Comparison of ENCODE assay signal across 9 mouse cellular contexts in the genomic region with DNA sequence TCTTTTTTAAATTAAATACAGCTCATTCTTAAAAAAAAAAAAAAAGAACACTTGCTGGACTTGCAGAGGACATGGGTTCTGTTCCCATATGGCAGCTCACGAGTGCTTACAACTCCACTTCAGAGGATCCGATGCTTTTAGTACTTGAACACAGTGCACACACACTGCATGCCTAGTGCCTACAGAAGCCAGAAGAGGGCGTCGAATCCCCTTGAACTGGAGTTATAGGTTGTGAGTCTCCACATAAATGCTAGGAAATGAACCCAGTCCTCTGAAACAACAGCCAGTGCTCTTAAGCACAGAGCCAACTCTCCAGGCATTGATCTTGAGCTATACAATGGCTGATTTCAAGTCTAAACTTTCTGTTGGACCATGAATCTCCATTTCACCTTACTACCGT. TPM values are rescaled to one million over a fixed set of nuclear protein-coding genes. Genes with fewer than 3 reads are reported as not detected.
A peak's percentile ranks its signal among the peaks of the same experiment; 100 is the strongest.
DNase-seq lines count a peak whose midpoint lies in the region; ATAC-seq and TF ChIP-seq lines count a peak whose summit lies in the region.
"Had no signal": no experiment of that assay in that cellular context is flagged by ENCODE, and none has a peak within 500 bp of the region (broad histone marks: within the 10 kb centered on the region; RNA-seq: fewer than 3 reads in every experiment).

No protein-coding gene starts in this region.

- no peak for DNase-seq in heart, postnatal 0 days (ENCODE audit: low spot score)
- no peak for DNase-seq in heart, adult 9 months (ENCODE audit: low spot score in 2 of 2)
- DNase-seq in midbrain, embryonic 11.5 days (ENCODE audit: low spot score, missing footprints), result peak; percentile 28
- DNase-seq in midbrain, embryonic 10.5 days (ENCODE audit: low spot score), result no peak
- peak; percentile 50 for DNase-seq in brain, adult 2 months (ENCODE audit: low read depth, low spot score)
- peak; percentile 55 for DNase-seq in thymus, postnatal 0 days (ENCODE audit: low spot score)
- no peak for DNase-seq in cerebellum, adult 9-11 months
- no peak for DNase-seq in layer of hippocampus, adult 8-10 months (ENCODE audit: low spot score in 2 of 2)

- peaks cover 23% of the 10 kb centered on the region; the same call in 1 of the 2 replicates for H3K4me1 ChIP-seq in heart, postnatal 0 days (ENCODE audit: control insufficient read depth, insufficient read depth)
- peaks cover 6% of the 10 kb centered on the region for H3K4me1 ChIP-seq in midbrain, embryonic 11.5 days (ENCODE audit: control insufficient read depth, insufficient read depth, low read length)
- peaks cover 20% of the 10 kb centered on the region for H3K4me1 ChIP-seq in midbrain, embryonic 10.5 days

- H3K27me3 ChIP-seq in heart, postnatal 0 days (ENCODE audit: control insufficient read depth, insufficient read depth, low read length), result no peaks in the 10 kb centered on the region
- H3K27me3 ChIP-seq in midbrain, embryonic 11.5 days (ENCODE audit: control insufficient read depth, insufficient read depth, low read length), result no peaks in the 10 kb centered on the region
- no peaks in the 10 kb centered on the region for H3K27me3 ChIP-seq in midbrain, embryonic 10.5 days (ENCODE audit: low read depth, poor library complexity, severe bottlenecking)
- H3K27me3 ChIP-seq: stomach, embryonic 15.5 days had no signal

- peak; percentile 26 for TF ChIP-seq CTCF in heart, postnatal 0 days (IDR thresholded peaks at IDR 0.05; ENCODE audit: low read depth)

- H3K36me3 ChIP-seq in heart, postnatal 0 days (replicated peaks; ENCODE audit: control insufficient read depth, insufficient read depth, low read length), result peaks cover 37% of the 10 kb centered on the region
- H3K36me3 ChIP-seq in midbrain, embryonic 11.5 days (ENCODE audit: control insufficient read depth, insufficient read depth, low read length), result 0 out of 2 replicates have a peak, but pooled peaks cover 2% of the 10 kb centered on the region
- H3K36me3 ChIP-seq in midbrain, embryonic 10.5 days, result peaks cover 64% of the 10 kb centered on the region

- 78% methylated on average over 5 of the region's 5 CpGs for WGBS in heart, postnatal 0 days
- 74% methylated on average over 5 of the region's 5 CpGs for WGBS in midbrain, embryonic 11.5 days
- WGBS in midbrain, embryonic 10.5 days, result 75% methylated on average over 5 of the region's 5 CpGs

- H3K27ac ChIP-seq in heart, postnatal 0 days (ENCODE audit: low read depth), result no peak overlapping the region
- H3K27ac ChIP-seq in midbrain, embryonic 11.5 days (ENCODE audit: low read depth, low read length), result no peak overlapping the region
- no peak overlapping the region for H3K27ac ChIP-seq in midbrain, embryonic 10.5 days (replicated peaks)
- H3K27ac ChIP-seq: stomach, embryonic 15.5 days had no signal

- no peaks in the 10 kb centered on the region for H3K9me3 ChIP-seq in heart, postnatal 0 days (replicated peaks; ENCODE audit: control insufficient read depth, low read length)
- no peaks in the 10 kb centered on the region for H3K9me3 ChIP-seq in midbrain, embryonic 11.5 days (ENCODE audit: control insufficient read depth, low read length)
- no peaks in the 10 kb centered on the region for H3K9me3 ChIP-seq in midbrain, embryonic 10.5 days (replicated peaks)
- H3K9me3 ChIP-seq: stomach, embryonic 15.5 days had no signal

- no peak for ATAC-seq in heart, postnatal 0 days (ENCODE audit: insufficient read depth, low read depth)
- ATAC-seq in midbrain, embryonic 11.5 days (ENCODE audit: low FRiP score), result no peak

- H3K9ac ChIP-seq in heart, postnatal 0 days (replicated peaks; ENCODE audit: low read depth, low read length), result no peak overlapping the region
- H3K9ac ChIP-seq in midbrain, embryonic 11.5 days (ENCODE audit: low read length), result no peak overlapping the region
- H3K9ac ChIP-seq: stomach, embryonic 15.5 days had no signal

- no peak for TF ChIP-seq EP300 in heart, postnatal 0 days (IDR thresholded peaks at IDR 0.05; ENCODE audit: low read depth)

- no peak overlapping the region for H3K4me2 ChIP-seq in heart, postnatal 0 days (ENCODE audit: low read depth, low read length)
- no peak overlapping the region for H3K4me2 ChIP-seq in midbrain, embryonic 11.5 days
- H3K4me2 ChIP-seq: stomach, embryonic 15.5 days had no signal

- H3K4me3 ChIP-seq in heart, postnatal 0 days (ENCODE audit: low read depth, low read length), result no peak overlapping the region
- no peak overlapping the region for H3K4me3 ChIP-seq in midbrain, embryonic 11.5 days (ENCODE audit: low read depth, low read length)
- no peak overlapping the region for H3K4me3 ChIP-seq in midbrain, embryonic 10.5 days
- H3K4me3 ChIP-seq: stomach, embryonic 15.5 days had no signal

RNA-seq across cellular contexts. Expression of a gene that starts 3.9 kb away (rescaled TPM):
- 35.5 and 48.1 TPM in 2 replicates for total RNA-seq in heart, postnatal 0 days (2014; rRNA removed; ENCODE audit: low replicate concordance)
- 4.0 and 4.3 TPM in 2 replicates for polyA plus RNA-seq in heart, postnatal 0 days (2015; fragmentation: Nextera tagmentation; extraction: Ambion mirVana)
- 7.8 and 8.0 TPM in 2 replicates for polyA plus RNA-seq in midbrain, embryonic 11.5 days (2014; fragmentation: Nextera tagmentation; extraction: Ambion mirVana)
- 2.4 and 3.9 TPM in 2 replicates for polyA plus RNA-seq in midbrain, embryonic 10.5 days (2016; fragmentation: Nextera tagmentation; extraction: Ambion mirVana)
- 5.1 and 5.5 TPM in 2 replicates for polyA plus RNA-seq in thymus, postnatal 0 days (2015; fragmentation: Nextera tagmentation; extraction: Ambion mirVana)
- 10 to 100 TPM; 19.2 to 20.3 (median 20.1) TPM for total RNA-seq in layer of hippocampus, adult 8-10 months (2022)

Comparison
In these comparisons a context has a peak if more than half of its experiments do, and no peak if none do; other contexts are left out.
1. DNase-seq: peak in midbrain, embryonic 11.5 days (single experiment), brain, adult 2 months (single experiment) and thymus, postnatal 0 days (single experiment); none in heart, postnatal 0 days (single experiment), heart, adult 9 months (0 of 2), midbrain, embryonic 10.5 days (single experiment), cerebellum, adult 9-11 months (single experiment) and layer of hippocampus, adult 8-10 months (0 of 2).